Mouse (Mus musculus): ENCODE results near the gene Phgdh.

The Phgdh gene

GRCm38 (mm10) chr3:98295965-98296364 lies 43.8 kb downstream of the Phgdh start:
- DNase-seq (ENCODE audit: low spot score): no peak

- no peak for DNase-seq (ENCODE audit: low spot score)
Observed at GRCm38 (mm10) chr3:98291044-98291443, 48.7 kb downstream of the Phgdh start.

- DNase-seq (ENCODE audit: low spot score): no peak
Observed at GRCm38 (mm10) chr3:98283205-98283604, 56.6 kb downstream of the Phgdh start.

GRCm38 (mm10) chr3:98282422-98282821 lies 57.4 kb downstream of the Phgdh start:
- no peak for DNase-seq (ENCODE audit: low spot score)

GRCm38 (mm10) chr3:98280933-98281678 lies 58.7 kb downstream of the Phgdh start:
- peak; percentile 49 for DNase-seq (ENCODE audit: low spot score)

- DNase-seq (ENCODE audit: low spot score): peak; percentile 5
Observed at GRCm38 (mm10) chr3:98280204-98280932, 59.4 kb downstream of the Phgdh start, which contains the start of gene Hmgcs2. Hmgcs2 (plus strand) TSS chr3:98280435.

- DNase-seq (ENCODE audit: low spot score): no peak
Observed at GRCm38 (mm10) chr3:98279682-98280081, 60.1 kb downstream of the Phgdh start.

- DNase-seq (ENCODE audit: low spot score): no peak
Observed at GRCm38 (mm10) chr3:98273623-98274398, 66.0 kb downstream of the Phgdh start.

GRCm38 (mm10) chr3:98267249-98267651 lies 72.5 kb downstream of the Phgdh start:
- DNase-seq (ENCODE audit: low spot score): peak; percentile 19
